Mouse (Mus musculus) myocyte (in vitro differentiated cells): Measurements from ENCODE around the gene Kcnmb4.

ENCODE experiments used
- E2F4 ChIP-seq: IDR thresholded peaks from one replicate; pipeline ENCODE4 v1.6.1; 2011; ENCODE audit warnings: mild to moderate bottlenecking, control low read depth, moderate library complexity; ENCODE audit not compliant: insufficient read depth
- MAX ChIP-seq: IDR thresholded peaks from one replicate; pipeline ENCODE4 v1.6.1; 2011; ENCODE audit warnings: low read depth, mild to moderate bottlenecking, control low read depth
- POLR2A ChIP-seq: IDR thresholded peaks from one replicate; pipeline ENCODE4 v1.6.1; 2011; ENCODE audit warnings: low read depth, mild to moderate bottlenecking, control low read depth, moderate library complexity; ENCODE audit not compliant: insufficient read length
- TCF12 ChIP-seq: IDR thresholded peaks from one replicate; pipeline ENCODE4 v1.6.1; 2011; ENCODE audit warnings: mild to moderate bottlenecking, control low read depth; ENCODE audit not compliant: poor library complexity, insufficient read depth, severe bottlenecking
- USF1 ChIP-seq: IDR thresholded peaks from one replicate; pipeline ENCODE4 v1.6.1; 2011; ENCODE audit warnings: low read depth, mild to moderate bottlenecking, control low read depth, moderate library complexity

GRCm38 (mm10) chr10:116422551-116422950, 51.1 kb downstream of the Kcnmb4 start:
- TF ChIP-seq POLR2A (no peak), USF1 (no peak), E2F4 (no peak), TCF12 (no peak), MAX (no peak)
